Mouse (Mus musculus) thymus, adult 2 months (tissue): ENCODE data around the gene Arhgef1.
A peak's percentile ranks its signal among the peaks of the same experiment; 100 is the strongest.

Experiments used
- CTCF ChIP-seq: fragments of 200-500 bp; IDR thresholded peaks from 2 replicates; pipeline ENCODE4 v1.5.1; 2012; ENCODE audit warnings: mild to moderate bottlenecking, control low read depth, low read length, moderate library complexity, borderline replicate concordance; ENCODE audit not compliant: control insufficient read depth, poor library complexity, insufficient read depth; ENCODE audit errors: extremely low read depth
- POLR2A ChIP-seq: fragments of 200-500 bp; IDR thresholded peaks from 2 replicates; pipeline ENCODE4 v1.6.1; 2012; ENCODE audit warnings: mild to moderate bottlenecking, low read length, control low read depth, moderate library complexity; ENCODE audit not compliant: control insufficient read depth, poor library complexity, insufficient read depth; ENCODE audit errors: extremely low read depth

DNA sequence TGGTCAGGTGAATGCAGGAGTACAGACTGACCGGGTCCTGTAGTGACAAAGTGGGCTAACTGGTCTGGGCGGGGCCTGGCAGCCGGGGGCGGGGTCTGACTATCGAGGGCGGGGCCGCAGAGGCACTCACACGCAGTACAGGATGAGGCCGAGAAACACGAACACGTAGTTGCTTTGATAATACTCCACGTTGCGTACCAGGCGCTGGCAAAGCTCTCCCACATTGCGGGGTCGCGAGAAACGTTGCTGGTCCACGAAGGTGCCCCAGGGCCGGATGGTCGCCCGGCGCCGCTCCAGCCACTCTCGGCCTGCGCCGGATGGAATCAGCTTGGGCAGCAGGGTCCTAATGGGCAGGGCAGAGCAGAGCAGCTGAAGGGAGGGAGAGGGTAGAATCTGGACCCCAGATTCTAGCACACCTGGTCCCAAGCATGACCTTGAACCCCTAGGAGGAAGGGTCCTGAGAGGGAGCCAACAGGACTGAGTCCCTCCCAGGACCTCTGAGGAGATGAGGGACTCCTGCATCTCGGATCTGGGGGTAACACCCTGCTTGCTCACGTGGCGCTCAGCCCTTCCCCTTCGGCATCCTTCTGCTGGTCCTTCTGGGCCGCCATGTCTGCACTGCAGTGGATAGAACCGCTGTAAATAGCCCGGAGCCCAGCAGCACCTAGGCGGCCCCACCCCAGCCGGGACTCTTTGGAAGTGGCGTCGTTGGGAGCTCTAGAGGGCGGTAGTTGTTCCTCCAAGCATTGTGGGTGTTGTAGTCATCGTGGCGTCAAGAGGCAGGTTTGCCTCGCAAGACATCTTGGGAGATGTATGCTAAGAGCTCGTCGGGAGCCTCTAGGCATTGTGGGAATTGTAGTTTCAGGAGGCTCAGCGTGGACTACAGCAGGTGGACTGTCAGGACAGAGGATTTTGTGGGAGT, 69.5 kb downstream of the Arhgef1 start, which contains the start of gene Rabac1:
- TF ChIP-seq POLR2A (peak; percentile 64; the same call in 1 of the 2 replicates), CTCF (0 out of 2 replicates have a peak, but pooled peaks have one; percentile 15)
